Mouse (Mus musculus) stomach, embryonic 14.5 days (tissue): ENCODE measurements around the gene Rabepk. TPM values are rescaled to one million over a fixed set of nuclear protein-coding genes. Genes with fewer than 3 reads are reported as not detected.

ENCODE experiments used
- ATAC-seq: fragments of 200-750 bp; cut with Nextera tagmentation; 2 replicates; pipeline ENCODE4 v1.8.0; 2017; ENCODE audit warnings: low read depth, moderate TSS enrichment; ENCODE audit not compliant: insufficient number of reproducible peaks, insufficient read depth, low FRiP score
- H3K27ac ChIP-seq: fragments of 300-500 bp; sonication (generic); 2 replicates; pipeline ENCODE4 v1.5.1; 2014; ENCODE audit warnings: mild to moderate bottlenecking, low read length, moderate library complexity, mixed read lengths
- H3K27me3 ChIP-seq: fragments of 300-500 bp; sonication (generic); 2 replicates; pipeline ENCODE4 v1.6.1; 2014; ENCODE audit warnings: low read length, control low read depth, mixed read lengths; ENCODE audit not compliant: control insufficient read depth, insufficient read depth
- H3K36me3 ChIP-seq: fragments of 300-500 bp; sonication (generic); 2 replicates; pipeline ENCODE4 v1.6.1; 2014; ENCODE audit warnings: mild to moderate bottlenecking, control low read depth, low read length, moderate library complexity, mixed read lengths; ENCODE audit not compliant: control insufficient read depth, insufficient read depth
- H3K4me1 ChIP-seq: fragments of 300-500 bp; sonication (generic); 2 replicates; pipeline ENCODE4 v1.6.1; 2014; ENCODE audit warnings: low read length, control low read depth, mixed read lengths; ENCODE audit not compliant: control insufficient read depth, insufficient read depth
- H3K4me2 ChIP-seq: fragments of 300-500 bp; sonication (generic); replicated peaks from 2 replicates; pipeline ENCODE4 v1.6.1; 2014; ENCODE audit warnings: low read depth, low read length, control low read depth
- H3K4me3 ChIP-seq: fragments of 300-500 bp; sonication (generic); 2 replicates; pipeline ENCODE4 v1.5.1; 2014; ENCODE audit warnings: low read depth, low read length, control low read depth
- H3K9ac ChIP-seq: fragments of 300-500 bp; sonication (generic); replicated peaks from 2 replicates; pipeline ENCODE4 v1.6.1; 2014; ENCODE audit warnings: low read depth, mild to moderate bottlenecking, control low read depth, low read length, moderate library complexity, mixed read lengths
- H3K9me3 ChIP-seq: fragments of 300-500 bp; sonication (generic); 2 replicates; pipeline ENCODE4 v1.6.1; 2016; ENCODE audit warnings: low read depth, low read length, control low read depth; ENCODE audit not compliant: control insufficient read depth
- WGBS: fragments of 180-500 bp; shearing (Covaris S2); extraction: QIAGEN DNeasy Blood & Tissue Kit; methylation state at CpG from one replicate; pipeline ENCODE4 v1.1.7; 2014; 5-methylcytosine and 5-hydroxymethylcytosine counted together
- polyA plus RNA-seq: library from polyadenylated mRNA; unstranded; fragments of >200 nt; fragmentation: Nextera tagmentation; extraction: Ambion mirVana; gene quantifications from 2 replicates; pipeline ENCODE4 v1.2.1, GENCODE M21; 2014

Rabepk gene
- polyA plus RNA-seq, 1 experiment from 2014 or later: 43.1 TPM

DNA sequence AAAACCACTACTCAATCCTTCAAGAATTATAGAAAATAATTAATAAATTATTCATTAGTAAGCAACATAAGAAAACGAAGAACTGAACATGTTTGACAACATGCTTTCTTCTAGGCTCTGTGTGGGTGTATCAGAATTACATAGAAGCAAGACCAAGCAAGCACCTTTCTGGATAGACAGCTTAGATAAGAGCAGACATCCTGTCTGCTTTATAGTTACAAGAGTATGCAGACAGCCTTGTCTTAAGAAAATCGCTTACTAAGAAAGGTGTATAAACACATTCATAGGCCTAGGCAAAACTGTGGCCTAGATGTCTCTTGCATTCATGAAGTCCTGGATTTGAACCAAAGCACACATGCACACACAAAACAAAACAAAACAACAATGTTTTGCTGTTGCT is 54.0 kb downstream of the Rabepk start:
- no peak for ATAC-seq
- no peak overlapping the region for H3K27ac ChIP-seq
- H3K27me3 ChIP-seq: no peaks in the 10 kb centered on the region
- no peak overlapping the region for H3K9ac ChIP-seq
- H3K4me1 ChIP-seq: no peaks in the 10 kb centered on the region
- H3K4me2 ChIP-seq: no peak overlapping the region
- H3K9me3 ChIP-seq: no peaks in the 10 kb centered on the region
- H3K36me3 ChIP-seq: 0 out of 2 replicates have a peak, but pooled peaks cover 3% of the 10 kb centered on the region
- H3K4me3 ChIP-seq: no peak overlapping the region
- WGBS: 90% methylated on average over 2 of the region's 2 CpGs

DNA sequence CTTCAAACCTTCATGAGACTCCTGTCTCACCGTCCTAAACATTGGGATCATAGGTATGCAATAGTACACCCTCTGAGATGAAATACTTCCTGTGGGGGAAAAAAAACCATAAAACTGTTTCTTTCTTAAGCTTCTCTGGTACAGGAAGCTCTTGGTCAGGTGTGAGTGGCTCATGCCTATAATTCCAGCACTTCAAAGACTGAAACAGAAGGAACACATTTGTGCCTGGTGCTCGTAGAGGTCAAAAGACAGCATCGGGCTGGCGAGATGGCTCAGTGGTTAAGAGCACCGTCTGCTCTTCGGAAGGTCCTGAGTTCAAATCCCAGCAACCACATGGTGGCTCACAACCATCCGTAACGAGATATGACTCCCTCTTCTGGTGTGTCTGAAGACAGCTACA is 55.2 kb downstream of the Rabepk start:
- H3K9me3 ChIP-seq: no peaks in the 10 kb centered on the region
- no peak overlapping the region for H3K9ac ChIP-seq
- 0 out of 2 replicates have a peak, but pooled peaks cover 3% of the 10 kb centered on the region for H3K36me3 ChIP-seq
- no peak for ATAC-seq
- H3K27me3 ChIP-seq: no peaks in the 10 kb centered on the region
- no peaks in the 10 kb centered on the region for H3K4me1 ChIP-seq
- H3K4me3 ChIP-seq: no peak overlapping the region
- H3K27ac ChIP-seq: no peak overlapping the region
- no peak overlapping the region for H3K4me2 ChIP-seq
- 96% methylated on average over 8 of the region's 8 CpGs for WGBS

DNA sequence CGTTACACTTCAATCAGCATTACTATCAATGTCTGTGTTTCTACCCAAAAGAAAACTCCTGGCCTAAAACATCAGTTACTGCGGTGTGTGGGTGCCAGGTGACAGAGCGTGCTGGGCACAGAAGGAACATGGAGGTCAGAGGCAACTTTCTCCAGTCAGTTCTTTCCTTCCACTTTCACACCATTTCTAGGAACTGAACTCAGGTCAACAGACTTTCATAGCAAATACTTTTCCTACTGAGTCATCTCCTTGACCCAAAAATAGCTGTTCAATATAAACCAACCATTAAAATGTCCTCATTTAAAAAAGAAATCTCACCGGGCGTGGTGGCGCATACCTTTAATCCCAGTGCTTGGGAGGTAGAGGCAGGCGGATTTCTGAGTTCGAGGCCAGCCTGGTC is 57.0 kb downstream of the Rabepk start:
- no peak for ATAC-seq
- Histone ChIP-seq H3K36me3 (0 out of 2 replicates have a peak, but pooled peaks cover 3% of the 10 kb centered on the region), H3K9ac (no peak overlapping the region), H3K27me3 (no peaks in the 10 kb centered on the region), H3K4me3 (no peak overlapping the region), H3K4me1 (no peaks in the 10 kb centered on the region), H3K27ac (no peak overlapping the region), H3K9me3 (no peaks in the 10 kb centered on the region), H3K4me2 (no peak overlapping the region)
- WGBS: 92% methylated on average over 8 of the region's 8 CpGs

DNA sequence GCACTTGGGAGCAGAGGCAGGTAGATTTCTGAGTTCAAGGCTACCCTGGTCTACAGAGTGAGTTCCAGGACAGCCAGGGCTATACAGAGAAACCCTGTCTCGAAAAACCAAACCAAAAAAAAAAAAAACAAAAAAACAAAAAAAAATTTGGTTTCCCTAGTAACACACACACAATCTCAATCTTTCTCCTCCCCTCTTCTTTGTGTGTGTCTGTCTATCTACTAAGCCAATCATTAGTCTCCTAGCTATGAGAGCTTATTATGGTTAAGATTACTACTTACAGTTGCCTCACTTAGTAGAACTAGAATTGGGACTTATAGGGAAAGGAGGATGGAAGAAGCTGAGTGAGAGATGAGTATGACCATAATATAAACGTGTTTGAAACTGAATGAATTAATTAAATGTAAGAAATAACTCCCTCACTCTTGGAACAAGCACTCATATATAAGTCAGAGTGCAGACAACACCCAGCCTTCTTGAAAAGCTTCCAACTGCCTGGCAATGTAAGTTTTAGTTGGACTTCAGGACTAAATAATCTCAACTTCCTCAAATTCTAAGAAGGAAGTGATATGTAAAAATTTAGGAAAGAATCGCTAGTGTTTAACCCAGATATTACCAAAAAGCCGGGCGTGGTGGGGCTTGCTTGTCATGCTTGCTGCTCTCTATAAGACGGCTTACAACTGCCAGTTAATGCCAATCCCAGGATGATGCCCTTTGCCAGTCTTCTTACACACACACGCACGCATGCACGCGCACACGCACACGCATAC is 58.1 kb downstream of the Rabepk start:
- H3K4me1 ChIP-seq: no peaks in the 10 kb centered on the region
- H3K9me3 ChIP-seq: no peaks in the 10 kb centered on the region

DNA sequence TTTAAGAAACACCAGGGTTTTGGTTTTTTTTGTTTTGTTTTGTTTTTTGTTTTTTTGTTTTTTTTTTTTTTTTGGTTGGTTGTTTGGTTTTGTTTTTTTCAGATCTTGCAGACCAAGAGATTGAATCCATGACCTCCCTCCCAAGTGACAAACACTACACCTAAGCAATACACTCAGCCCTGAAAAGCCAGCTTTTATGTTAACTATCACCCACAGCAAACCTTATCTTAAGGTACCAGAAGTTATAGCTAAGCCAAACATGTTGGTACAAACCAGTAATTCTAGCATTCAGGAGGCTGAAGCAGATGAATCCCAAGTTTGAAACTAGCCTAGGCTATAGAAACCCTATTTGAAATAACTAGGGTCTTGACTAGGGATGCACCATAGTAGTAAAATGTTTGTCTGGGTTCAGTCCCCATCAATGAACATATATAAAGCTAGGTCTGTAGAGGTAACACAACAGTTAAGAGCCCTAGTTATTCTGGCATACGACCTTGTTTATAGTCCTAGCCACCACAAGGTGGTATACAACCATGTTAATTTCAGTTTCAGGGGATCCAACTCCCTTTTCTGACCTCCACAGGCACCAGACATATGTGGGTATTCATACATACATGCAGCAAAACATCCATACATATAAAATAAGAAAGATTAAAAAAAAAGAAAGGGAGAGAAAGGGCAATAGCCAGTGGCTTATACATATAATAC is 59.9 kb downstream of the Rabepk start:
- Histone ChIP-seq H3K4me3 (no peak overlapping the region), H3K4me2 (no peak overlapping the region), H3K27me3 (no peaks in the 10 kb centered on the region), H3K27ac (no peak overlapping the region), H3K9ac (no peak overlapping the region), H3K9me3 (no peaks in the 10 kb centered on the region), H3K4me1 (no peaks in the 10 kb centered on the region), H3K36me3 (0 out of 2 replicates have a peak, but pooled peaks cover 3% of the 10 kb centered on the region)
- ATAC-seq: no peak
- WGBS: 80% methylated on average over 1 of the region's 1 CpGs

More for the DNA sequence above, 58.1 kb downstream of the Rabepk start:
- Histone ChIP-seq H3K9ac (no peak overlapping the region), H3K27me3 (no peaks in the 10 kb centered on the region), H3K27ac (no peak overlapping the region), H3K4me2 (no peak overlapping the region), H3K4me3 (no peak overlapping the region), H3K36me3 (0 out of 2 replicates have a peak, but pooled peaks cover 3% of the 10 kb centered on the region)
- no peak for ATAC-seq
- 91% methylated on average over 12 of the region's 12 CpGs for WGBS

DNA sequence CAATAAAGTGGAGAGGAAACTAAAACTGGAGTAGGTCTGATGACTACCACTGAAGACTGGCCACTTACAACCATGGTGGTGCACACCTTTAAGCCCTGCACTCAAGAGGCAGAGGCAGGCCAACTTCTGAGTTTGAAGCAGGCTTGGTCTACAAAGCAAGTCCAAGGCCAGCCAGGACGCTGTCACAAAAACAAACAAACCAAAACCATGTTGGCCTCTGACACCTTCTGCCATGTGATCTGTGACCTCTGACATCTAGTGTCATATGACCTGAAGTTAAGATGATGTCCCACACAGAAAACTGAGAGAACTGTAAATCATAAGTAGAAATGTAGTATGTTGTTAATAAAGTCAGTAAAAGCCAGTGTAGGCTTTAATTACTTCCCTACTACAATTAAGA is 61.8 kb downstream of the Rabepk start:
- 58% methylated on average over 1 of the region's 1 CpGs for WGBS
- Histone ChIP-seq H3K4me1 (no peaks in the 10 kb centered on the region), H3K36me3 (no peaks in the 10 kb centered on the region), H3K4me3 (no peak overlapping the region), H3K27ac (no peak overlapping the region), H3K9ac (no peak overlapping the region), H3K27me3 (no peaks in the 10 kb centered on the region), H3K9me3 (no peaks in the 10 kb centered on the region), H3K4me2 (no peak overlapping the region)
- ATAC-seq: no peak

DNA sequence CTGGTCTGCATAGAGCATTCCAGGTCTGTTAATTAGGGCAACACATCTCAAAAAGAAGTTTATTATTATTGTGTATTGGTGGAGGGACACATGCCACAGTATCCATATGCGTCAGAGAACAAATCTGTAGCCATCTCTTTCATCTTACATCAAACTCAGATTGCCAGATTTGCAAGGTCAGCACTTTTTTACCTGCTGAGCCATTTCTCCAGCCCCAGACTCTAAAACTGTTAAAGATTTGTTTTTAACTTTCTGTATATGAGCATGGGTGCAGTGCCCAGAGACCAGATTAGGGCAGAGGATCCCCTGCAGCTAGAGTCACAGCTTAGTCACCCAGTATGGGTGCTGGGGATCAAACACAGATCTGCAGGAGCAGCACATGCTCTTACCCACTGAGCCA is 63.1 kb downstream of the Rabepk start:
- no peak overlapping the region for H3K27ac ChIP-seq
- no peaks in the 10 kb centered on the region for H3K27me3 ChIP-seq
- H3K4me1 ChIP-seq: no peaks in the 10 kb centered on the region
- H3K9me3 ChIP-seq: no peaks in the 10 kb centered on the region
- no peak overlapping the region for H3K9ac ChIP-seq
- no peak overlapping the region for H3K4me3 ChIP-seq
- H3K36me3 ChIP-seq: no peaks in the 10 kb centered on the region
- 82% methylated on average over 1 of the region's 1 CpGs for WGBS
- no peak for ATAC-seq
- no peak overlapping the region for H3K4me2 ChIP-seq
